Mouse (Mus musculus): ENCODE measurements around the gene Ndufs8. TPM values are rescaled to one million over a fixed set of nuclear protein-coding genes. Genes with fewer than 3 reads are reported as not detected.

Gene Ndufs8
- polyA plus RNA-seq, 1 experiment from 2014 or later = 466 TPM

DNA sequence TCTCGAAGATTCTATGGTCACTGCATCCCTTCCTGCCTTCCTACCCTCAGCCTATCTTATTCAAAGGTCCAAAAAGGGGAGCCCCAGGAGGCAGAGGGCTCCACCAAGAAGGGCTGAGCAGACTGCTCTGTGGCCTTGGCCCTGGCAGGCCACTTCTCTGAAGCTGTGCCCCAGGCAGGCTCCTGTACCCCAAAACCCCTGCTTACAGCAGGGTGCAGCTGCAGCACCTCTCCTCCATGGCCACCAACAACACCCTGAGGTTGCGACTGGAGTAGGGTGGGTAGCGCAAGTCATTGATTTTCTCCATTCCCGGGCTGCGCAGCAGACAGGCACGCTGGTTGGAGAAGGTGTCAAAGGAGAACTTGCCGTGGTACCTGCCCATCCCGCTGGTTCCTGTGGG, 1.1 kb upstream of the Ndufs8 start:
- Histone ChIP-seq H3K9me3 (replicated peaks; ENCODE audit: control insufficient read depth, low read length) (no peaks in the 10 kb centered on the region), H3K27ac (ENCODE audit: low read length) (peak overlapping the region; percentile 85), H3K36me3 (ENCODE audit: control insufficient read depth, insufficient read depth) (peaks cover 20% of the 10 kb centered on the region), H3K4me3 (ENCODE audit: low read length) (peak overlapping the region; percentile 65), H3K4me1 (ENCODE audit: control insufficient read depth, insufficient read depth, low read length) (peaks cover 14% of the 10 kb centered on the region), H3K9ac (ENCODE audit: low read length) (peak overlapping the region; percentile 73), H3K4me2 (ENCODE audit: low read depth, low read length) (peak overlapping the region; percentile 94), H3K27me3 (ENCODE audit: control insufficient read depth, insufficient read depth, low read length) (no peaks in the 10 kb centered on the region)
- 83% methylated on average over 8 of the region's 8 CpGs for WGBS
- no peak for ATAC-seq (replicated peaks; ENCODE audit: extremely low read depth, insufficient read depth, low FRiP score)

DNA sequence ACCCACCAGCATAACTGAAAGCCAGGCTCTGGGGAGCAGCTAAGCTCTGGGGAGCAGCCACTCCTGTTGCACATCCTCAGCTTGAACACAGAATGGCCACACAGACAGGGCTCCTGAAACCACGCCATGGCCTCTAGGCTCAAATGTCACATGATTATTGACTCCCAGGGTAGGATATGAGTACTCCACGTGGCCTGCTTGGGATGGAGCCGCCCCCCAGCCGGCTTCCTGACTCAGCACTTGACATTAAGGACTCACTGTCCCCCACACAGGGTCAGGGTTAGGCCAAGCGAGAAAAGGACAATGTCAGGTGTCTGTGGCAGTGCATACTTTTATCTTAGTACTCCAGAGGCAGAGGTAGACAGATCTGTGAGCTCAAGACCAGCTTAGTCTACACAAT, 2.4 kb downstream of the Ndufs8 start:
- 74% methylated on average over 5 of the region's 5 CpGs for WGBS
- no peak overlapping the region for H3K4me3 ChIP-seq (ENCODE audit: low read length)

DNA sequence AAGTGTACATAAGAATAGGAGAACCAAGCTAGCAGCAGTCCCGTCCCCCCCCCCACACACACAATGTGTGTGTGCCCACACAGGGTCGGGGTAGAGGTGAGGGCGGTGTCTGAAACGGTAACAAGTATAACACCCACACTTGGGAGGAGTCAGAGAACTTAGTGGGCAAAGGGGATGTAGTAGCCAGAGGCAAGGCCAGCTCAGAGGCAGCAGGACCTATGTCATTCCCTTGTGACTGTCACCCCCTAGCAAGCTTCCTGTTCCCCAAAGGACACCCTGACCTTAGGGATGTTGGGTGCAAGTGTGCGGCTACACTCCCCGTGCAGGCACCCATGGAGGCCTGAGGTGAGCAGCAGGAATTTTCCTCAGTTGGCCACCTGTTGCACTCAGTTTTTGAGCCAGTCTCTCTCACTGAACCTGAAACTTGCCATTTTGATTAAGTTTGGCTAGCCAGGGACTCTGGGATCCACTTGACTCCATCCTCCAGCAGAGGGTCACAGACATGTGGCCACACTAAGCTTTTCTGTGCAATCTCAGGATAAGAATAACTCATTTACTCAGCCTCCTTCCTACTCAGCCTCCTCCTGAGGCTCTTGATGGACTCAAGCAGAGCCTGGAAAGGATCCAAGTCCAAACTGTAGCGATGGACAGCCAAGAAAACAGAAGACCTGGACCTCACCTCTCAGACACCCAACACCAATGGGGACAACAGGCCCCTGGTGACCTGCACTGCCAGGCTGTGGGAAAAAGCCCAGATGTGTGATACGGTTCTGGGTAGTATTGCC, 4.5 kb downstream of the Ndufs8 start:
- Histone ChIP-seq H3K4me3 (ENCODE audit: low read length) (no peak overlapping the region; the same call in 1 of the 2 replicates), H3K9me3 (replicated peaks; ENCODE audit: control insufficient read depth, low read length) (no peaks in the 10 kb centered on the region), H3K4me2 (ENCODE audit: low read depth, low read length) (peak overlapping the region; percentile 86), H3K27me3 (ENCODE audit: control insufficient read depth, insufficient read depth, low read length) (no peaks in the 10 kb centered on the region), H3K27ac (ENCODE audit: low read length) (no peak overlapping the region), H3K36me3 (ENCODE audit: control insufficient read depth, insufficient read depth) (peaks cover 29% of the 10 kb centered on the region), H3K9ac (ENCODE audit: low read length) (no peak overlapping the region), H3K4me1 (ENCODE audit: control insufficient read depth, insufficient read depth, low read length) (peaks cover 26% of the 10 kb centered on the region)
- no peak for ATAC-seq (replicated peaks; ENCODE audit: extremely low read depth, insufficient read depth, low FRiP score)
- WGBS = 70% methylated on average over 8 of the region's 8 CpGs

More for the DNA sequence above, 2.4 kb downstream of the Ndufs8 start:
- Histone ChIP-seq H3K36me3 (ENCODE audit: control insufficient read depth, insufficient read depth) (peaks cover 26% of the 10 kb centered on the region), H3K27me3 (ENCODE audit: control insufficient read depth, insufficient read depth, low read length) (no peaks in the 10 kb centered on the region), H3K4me1 (ENCODE audit: control insufficient read depth, insufficient read depth, low read length) (peaks cover 24% of the 10 kb centered on the region), H3K27ac (ENCODE audit: low read length) (no peak overlapping the region), H3K4me2 (ENCODE audit: low read depth, low read length) (no peak overlapping the region), H3K9ac (ENCODE audit: low read length) (no peak overlapping the region), H3K9me3 (replicated peaks; ENCODE audit: control insufficient read depth, low read length) (no peaks in the 10 kb centered on the region)
- ATAC-seq (replicated peaks; ENCODE audit: extremely low read depth, insufficient read depth, low FRiP score) = no peak

- peak within 1 kb of the TSS; percentile 86 for H3K4me2 ChIP-seq (ENCODE audit: low read depth, low read length)
- ATAC-seq (replicated peaks; ENCODE audit: extremely low read depth, insufficient read depth, low FRiP score) = peak; percentile 89
- H3K9ac ChIP-seq (ENCODE audit: low read length) = peak within 1 kb of the TSS; percentile 81
- H3K4me1 ChIP-seq (ENCODE audit: control insufficient read depth, insufficient read depth, low read length) = peaks cover 25% of the 10 kb centered on the region
- H3K27ac ChIP-seq (ENCODE audit: low read length) = peak within 1 kb of the TSS; percentile 82
- H3K36me3 ChIP-seq (ENCODE audit: control insufficient read depth, insufficient read depth) = peaks cover 34% of the 10 kb centered on the region
- no peaks in the 10 kb centered on the region for H3K9me3 ChIP-seq (replicated peaks; ENCODE audit: control insufficient read depth, low read length)
- 5% methylated on average over 36 of the region's 36 CpGs for WGBS
- peak within 1 kb of the TSS; percentile 73 for H3K4me3 ChIP-seq (ENCODE audit: low read length)
- H3K27me3 ChIP-seq (ENCODE audit: control insufficient read depth, insufficient read depth, low read length) = no peaks in the 10 kb centered on the region
Observed at GRCm38 (mm10) chr19:3906795-3907786, 5.5 kb downstream of the Ndufs8 start, which contains the start of gene Tcirg1. TSS of gene Tcirg1 (minus strand) at chr19:3907133.

DNA sequence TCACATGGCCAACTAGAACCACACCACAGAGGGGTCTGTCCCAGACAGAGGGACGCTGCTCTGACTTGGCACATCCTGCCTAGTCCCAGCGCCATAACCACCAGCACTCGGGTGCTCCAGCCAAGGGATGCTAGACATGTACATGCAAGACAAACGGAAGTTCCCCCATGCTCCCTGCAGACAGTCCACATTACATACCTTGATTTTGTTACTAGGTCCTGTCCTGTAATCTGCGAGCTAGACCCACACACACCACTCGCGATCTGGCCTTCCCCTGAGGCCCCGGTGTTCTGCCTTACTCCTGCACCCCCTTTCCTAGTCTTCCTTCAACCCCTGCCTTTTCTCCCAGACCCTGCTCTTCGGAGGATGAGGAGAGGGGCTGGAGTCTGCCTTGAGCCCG, 6.2 kb downstream of the Ndufs8 start:
- H3K27me3 ChIP-seq (ENCODE audit: control insufficient read depth, insufficient read depth, low read length) = no peaks in the 10 kb centered on the region
- H3K4me1 ChIP-seq (ENCODE audit: control insufficient read depth, insufficient read depth, low read length) = peaks cover 18% of the 10 kb centered on the region
- 21% methylated on average over 10 of the region's 10 CpGs for WGBS
- H3K4me3 ChIP-seq (ENCODE audit: low read length) = peak overlapping the region; percentile 73
- H3K36me3 ChIP-seq (ENCODE audit: control insufficient read depth, insufficient read depth) = peaks cover 34% of the 10 kb centered on the region
- H3K9me3 ChIP-seq (replicated peaks; ENCODE audit: control insufficient read depth, low read length) = no peaks in the 10 kb centered on the region
- H3K4me2 ChIP-seq (ENCODE audit: low read depth, low read length) = peak overlapping the region; percentile 86
- H3K9ac ChIP-seq (ENCODE audit: low read length) = peak overlapping the region; percentile 81
- H3K27ac ChIP-seq (ENCODE audit: low read length) = peak overlapping the region; percentile 82
- ATAC-seq (replicated peaks; ENCODE audit: extremely low read depth, insufficient read depth, low FRiP score) = 0 out of 2 replicates have a peak, but pooled peaks have one; percentile 4

- no peaks in the 10 kb centered on the region for H3K9me3 ChIP-seq (replicated peaks; ENCODE audit: control insufficient read depth, low read length)
- H3K9ac ChIP-seq (ENCODE audit: low read length) = peak overlapping the region; percentile 63
- peak overlapping the region; percentile 73 for H3K4me3 ChIP-seq (ENCODE audit: low read length)
- peaks cover 18% of the 10 kb centered on the region for H3K4me1 ChIP-seq (ENCODE audit: control insufficient read depth, insufficient read depth, low read length)
- peak overlapping the region; percentile 82 for H3K27ac ChIP-seq (ENCODE audit: low read length)
- peaks cover 30% of the 10 kb centered on the region for H3K36me3 ChIP-seq (ENCODE audit: control insufficient read depth, insufficient read depth)
- H3K27me3 ChIP-seq (ENCODE audit: control insufficient read depth, insufficient read depth, low read length) = no peaks in the 10 kb centered on the region
- ATAC-seq (replicated peaks; ENCODE audit: extremely low read depth, insufficient read depth, low FRiP score) = no peak; the same call in 1 of the 2 replicates
- 28% methylated on average over 6 of the region's 6 CpGs for WGBS
- H3K4me2 ChIP-seq (ENCODE audit: low read depth, low read length) = peak overlapping the region; percentile 86
Observed at GRCm38 (mm10) chr19:3905261-3905969, 7.2 kb downstream of the Ndufs8 start.

- no peak overlapping the region for H3K9ac ChIP-seq (ENCODE audit: low read length)
- no peaks in the 10 kb centered on the region for H3K27me3 ChIP-seq (ENCODE audit: control insufficient read depth, insufficient read depth, low read length)
- peaks cover 18% of the 10 kb centered on the region for H3K4me1 ChIP-seq (ENCODE audit: control insufficient read depth, insufficient read depth, low read length)
- H3K4me2 ChIP-seq (ENCODE audit: low read depth, low read length) = peak overlapping the region; percentile 86
- WGBS = 71% methylated on average over 10 of the region's 10 CpGs
- no peaks in the 10 kb centered on the region for H3K9me3 ChIP-seq (replicated peaks; ENCODE audit: control insufficient read depth, low read length)
- peaks cover 20% of the 10 kb centered on the region for H3K36me3 ChIP-seq (ENCODE audit: control insufficient read depth, insufficient read depth)
- ATAC-seq (replicated peaks; ENCODE audit: extremely low read depth, insufficient read depth, low FRiP score) = no peak
- no peak overlapping the region for H3K4me3 ChIP-seq (ENCODE audit: low read length)
- H3K27ac ChIP-seq (ENCODE audit: low read length) = no peak overlapping the region
Observed at GRCm38 (mm10) chr19:3904363-3904675, 8.3 kb downstream of the Ndufs8 start.

GRCm38 (mm10) chr19:3903648-3904362, 8.8 kb downstream of the Ndufs8 start:
- H3K9ac ChIP-seq (ENCODE audit: low read length) = no peak overlapping the region
- peaks cover 18% of the 10 kb centered on the region for H3K4me1 ChIP-seq (ENCODE audit: control insufficient read depth, insufficient read depth, low read length)
- no peak overlapping the region for H3K4me3 ChIP-seq (ENCODE audit: low read length)
- no peaks in the 10 kb centered on the region for H3K9me3 ChIP-seq (replicated peaks; ENCODE audit: control insufficient read depth, low read length)
- H3K4me2 ChIP-seq (ENCODE audit: low read depth, low read length) = no peak overlapping the region
- H3K27ac ChIP-seq (ENCODE audit: low read length) = no peak overlapping the region
- WGBS = 81% methylated on average over 25 of the region's 25 CpGs
- H3K36me3 ChIP-seq (ENCODE audit: control insufficient read depth, insufficient read depth) = peaks cover 16% of the 10 kb centered on the region
- H3K27me3 ChIP-seq (ENCODE audit: control insufficient read depth, insufficient read depth, low read length) = no peaks in the 10 kb centered on the region
- no peak for ATAC-seq (replicated peaks; ENCODE audit: extremely low read depth, insufficient read depth, low FRiP score)
